Mouse (Mus musculus) induced T-regulatory cell, adult 2 months (primary cell): ENCODE data around the gene Pde6b.

Experiments
- DNase-seq: peaks from one replicate; pipeline ENCODE4 v3.0.0-alpha.2; 2012; ENCODE audit warnings: low read depth

The Pde6b gene

DNA sequence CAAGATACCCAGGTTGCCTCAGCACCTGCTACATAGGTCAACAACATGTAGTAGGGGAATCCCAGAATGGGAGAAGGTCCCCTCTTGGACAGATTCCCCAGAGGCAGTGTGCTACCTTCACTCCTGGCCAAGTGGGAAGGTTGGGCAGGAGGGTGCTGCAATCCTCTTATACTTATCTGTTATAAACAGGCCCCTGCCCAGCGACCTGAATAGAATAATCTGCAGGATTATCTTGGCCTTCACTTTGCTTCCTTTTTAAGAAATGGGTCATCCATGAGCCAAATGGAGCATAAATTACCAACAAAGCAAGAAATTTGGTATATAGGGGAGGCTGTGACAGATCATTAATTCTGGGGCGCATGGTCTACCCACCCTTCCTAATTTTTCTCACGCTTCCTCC is 1.6 kb downstream of the Pde6b start:
- DNase-seq: no peak

DNA sequence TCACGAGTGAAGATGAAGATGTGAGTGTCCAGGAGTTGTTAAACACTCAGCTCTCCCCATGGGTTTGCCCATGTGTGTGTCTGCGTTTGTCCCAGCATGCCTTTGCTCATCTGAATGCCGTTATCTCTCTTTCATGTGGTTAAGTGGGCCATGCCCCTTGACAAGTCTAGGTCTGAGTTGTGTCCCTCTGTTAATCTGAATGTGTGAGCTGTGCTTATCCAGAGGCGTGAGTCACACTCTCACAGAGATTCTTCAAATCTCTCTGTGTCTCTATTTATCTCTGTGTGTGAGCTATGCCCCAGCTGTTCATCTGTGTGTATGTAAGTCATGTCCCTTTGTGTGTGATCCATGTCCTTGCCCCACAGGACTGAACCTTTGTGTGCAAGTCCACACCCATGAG is 15.3 kb downstream of the Pde6b start:
- no peak for DNase-seq

DNA sequence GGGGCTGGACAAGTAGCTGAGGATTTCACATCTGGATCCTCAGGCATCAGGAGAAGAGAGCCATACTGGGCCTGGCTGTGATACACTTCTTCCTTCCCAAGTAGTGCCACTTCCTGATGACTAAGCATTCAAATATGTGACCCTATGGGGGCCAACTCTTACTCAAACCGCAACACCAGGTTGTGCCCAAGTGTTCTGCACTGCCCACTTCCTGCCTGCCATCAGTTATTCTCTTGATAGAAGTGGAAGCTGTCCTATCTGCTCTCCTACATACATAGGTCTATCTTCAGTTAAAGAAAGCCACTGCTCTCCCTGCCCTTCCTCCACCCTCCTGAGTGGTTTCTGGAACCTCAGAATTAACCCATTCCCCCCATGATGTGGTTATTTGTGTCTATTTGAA is 17.3 kb downstream of the Pde6b start:
- DNase-seq: peak; percentile 12

DNA sequence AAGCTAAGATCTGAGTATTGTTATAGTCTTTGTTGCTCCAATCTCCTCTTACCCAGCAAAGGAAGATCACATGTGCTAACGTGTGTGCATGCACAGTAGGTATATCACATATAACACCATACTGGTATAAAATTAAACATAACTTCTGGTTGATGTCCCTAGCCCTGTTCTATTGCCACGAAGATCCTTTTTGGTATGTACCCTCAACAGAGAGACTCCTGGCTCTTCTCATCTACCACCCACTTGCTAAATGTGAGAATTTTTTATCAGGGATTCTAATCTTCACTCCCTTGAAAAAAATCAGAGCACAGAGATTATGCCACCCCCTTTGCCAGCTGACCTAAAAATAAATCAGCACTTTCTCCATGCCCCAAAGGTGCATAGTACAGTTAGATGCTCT is 18.8 kb downstream of the Pde6b start:
- DNase-seq: no peak

DNA sequence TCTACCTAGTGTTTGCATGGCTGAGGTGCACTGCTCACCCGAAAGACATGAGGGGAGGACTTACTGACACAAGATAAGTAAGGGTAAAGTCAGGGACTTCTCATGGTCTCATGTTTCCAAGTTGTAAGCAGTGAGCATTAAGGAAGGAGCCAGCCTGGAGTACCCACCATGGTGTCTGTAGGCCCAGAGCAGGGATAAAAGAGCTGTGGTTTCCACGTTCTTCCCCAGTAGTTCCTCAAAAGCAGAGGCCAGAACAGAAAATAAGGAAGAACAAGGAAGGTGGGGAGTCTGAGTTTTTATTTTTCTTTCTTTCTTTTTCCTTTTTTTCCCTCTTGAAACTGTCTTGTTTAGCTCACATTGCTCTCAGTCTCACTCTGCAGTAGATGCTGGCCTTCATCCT is 26.5 kb downstream of the Pde6b start:
- DNase-seq: no peak

DNA sequence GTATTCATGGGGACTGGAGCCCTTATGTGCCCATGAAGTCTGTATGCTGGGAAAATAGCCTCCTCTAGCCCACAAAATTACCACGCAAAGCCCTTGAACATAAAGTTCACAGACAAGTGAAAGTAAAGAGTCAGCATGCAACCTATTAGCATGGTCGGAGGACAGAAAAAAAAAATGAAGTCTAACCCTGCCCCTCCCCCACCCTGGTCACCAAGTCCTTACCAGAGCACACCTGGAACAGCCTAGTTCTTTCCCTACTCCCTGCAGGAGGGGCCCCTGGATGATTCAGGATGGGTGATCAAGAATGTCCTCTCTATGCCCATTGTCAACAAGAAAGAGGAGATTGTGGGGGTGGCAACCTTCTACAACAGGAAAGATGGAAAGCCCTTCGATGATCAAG is 34.5 kb downstream of the Pde6b start:
- DNase-seq: no peak

DNA sequence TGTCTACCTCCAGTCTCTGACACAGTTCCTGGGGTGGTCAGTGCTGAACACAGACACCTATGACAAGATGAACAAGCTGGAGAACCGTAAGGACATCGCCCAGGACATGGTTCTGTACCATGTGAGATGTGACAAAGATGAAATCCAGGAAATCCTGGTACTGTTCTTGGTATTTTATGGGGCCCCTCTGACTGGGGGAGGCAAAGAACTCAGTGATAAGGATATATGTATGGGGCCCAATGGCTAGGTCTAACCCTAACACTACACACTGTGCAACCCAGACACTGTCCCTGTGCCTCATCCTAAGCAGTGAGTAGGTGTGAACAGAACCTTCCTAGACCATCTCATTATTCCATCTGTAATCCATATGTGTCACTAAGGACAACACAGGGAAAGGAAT is 35.2 kb downstream of the Pde6b start:
- DNase-seq: no peak

DNA sequence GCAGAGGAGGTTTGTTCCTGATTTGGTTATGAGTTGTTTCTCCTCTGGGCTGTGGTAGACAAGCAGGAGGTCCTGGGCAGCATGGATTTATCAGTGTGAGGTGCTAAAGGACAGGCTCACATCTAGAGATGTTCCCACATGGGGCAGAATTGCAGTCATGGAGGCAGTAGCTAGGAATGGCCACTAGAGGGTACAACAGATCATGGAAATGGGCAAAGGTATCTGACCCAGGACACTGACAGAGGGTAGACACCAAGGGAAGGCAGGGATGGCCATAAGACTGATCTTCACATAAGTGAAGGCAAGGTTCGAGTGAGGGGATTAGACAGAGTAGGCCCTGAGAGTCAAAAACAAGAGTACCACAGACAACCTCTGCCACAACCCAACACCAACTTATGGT is 39.0 kb downstream of the Pde6b start:
- peak; percentile 68 for DNase-seq

DNA sequence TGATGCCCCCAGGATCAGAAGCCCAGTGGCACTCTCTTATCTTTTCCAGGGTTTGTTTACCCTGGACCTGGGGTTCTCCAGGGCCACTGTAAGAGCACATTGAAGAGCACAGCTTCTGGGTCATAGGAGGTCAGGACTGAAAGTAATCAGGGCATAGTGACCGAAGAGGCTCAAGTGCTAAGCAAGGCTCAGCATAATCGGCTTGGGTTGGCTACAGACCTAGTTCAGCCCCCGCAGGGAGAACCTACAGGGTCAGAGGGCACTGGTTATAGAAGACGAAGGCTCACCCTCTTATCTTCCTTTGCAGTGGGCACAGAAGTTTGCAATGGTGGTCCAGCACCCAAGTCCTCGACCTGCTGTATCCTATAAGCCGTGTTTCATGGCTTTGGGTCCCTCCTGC is 43.0 kb downstream of the Pde6b start:
- DNase-seq: no peak

DNA sequence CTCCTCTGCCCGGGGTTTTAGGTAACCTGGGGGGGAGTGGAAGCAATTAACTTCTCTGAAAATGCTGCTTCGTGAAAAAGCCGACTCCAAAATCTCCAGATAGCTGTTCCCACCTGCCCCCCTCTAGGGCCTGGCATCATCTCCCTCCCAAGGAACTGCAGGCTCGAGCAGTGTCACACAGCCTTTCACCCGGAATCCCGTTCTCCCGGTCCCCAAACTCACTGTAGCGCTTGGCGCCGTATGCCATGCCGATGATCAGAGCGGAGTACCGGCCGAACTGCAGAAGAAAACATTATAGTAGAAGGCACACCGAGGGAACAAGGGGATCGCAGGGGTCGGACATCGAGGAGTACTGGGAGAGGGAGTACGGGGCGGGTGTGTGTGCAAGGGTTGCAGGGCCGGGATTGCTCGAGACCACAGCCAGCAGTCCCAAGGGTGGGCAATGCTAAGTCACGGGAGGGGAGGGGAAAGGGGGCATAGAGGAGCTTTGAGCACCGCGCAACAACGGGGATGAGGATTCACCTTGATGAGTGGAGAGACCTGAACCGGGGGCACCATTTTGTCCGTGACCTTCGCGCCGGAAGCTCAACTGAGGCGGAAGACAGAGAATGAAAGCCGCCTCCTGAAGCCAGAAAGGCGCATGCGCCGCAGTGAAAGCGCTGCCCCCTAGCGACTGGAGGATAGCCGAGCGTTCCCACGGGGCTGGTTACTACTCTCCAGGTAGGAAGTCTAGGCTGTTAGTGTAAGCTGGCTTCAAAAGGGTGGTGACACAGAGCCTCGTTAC is 45.8 kb downstream of the Pde6b start, which contains the start of gene Atp5k:
Gene Atp5k, minus strand, starts transcription at position 645 of the 784 bp plus-strand sequence.
- DNase-seq: peak; percentile 97

DNA sequence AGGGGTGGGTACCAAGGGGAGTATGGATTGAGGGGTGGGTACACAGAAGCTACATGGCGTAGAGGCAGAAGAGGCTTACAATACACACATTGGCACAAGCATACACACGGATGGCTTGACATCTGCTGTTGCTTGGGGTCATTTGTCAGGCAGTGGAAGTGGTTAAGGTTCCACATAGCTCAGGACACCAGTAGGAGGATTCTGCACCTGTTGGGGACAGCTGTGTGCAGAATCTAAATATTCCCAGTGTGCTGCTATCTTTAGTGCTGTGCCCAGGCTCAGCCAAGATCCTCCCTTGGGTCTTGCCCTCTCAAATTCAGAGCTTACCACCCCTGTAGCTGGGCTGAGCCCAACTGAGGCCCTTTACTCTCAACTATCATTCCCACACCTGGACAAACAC is 47.9 kb downstream of the Pde6b start:
- DNase-seq: no peak

DNA sequence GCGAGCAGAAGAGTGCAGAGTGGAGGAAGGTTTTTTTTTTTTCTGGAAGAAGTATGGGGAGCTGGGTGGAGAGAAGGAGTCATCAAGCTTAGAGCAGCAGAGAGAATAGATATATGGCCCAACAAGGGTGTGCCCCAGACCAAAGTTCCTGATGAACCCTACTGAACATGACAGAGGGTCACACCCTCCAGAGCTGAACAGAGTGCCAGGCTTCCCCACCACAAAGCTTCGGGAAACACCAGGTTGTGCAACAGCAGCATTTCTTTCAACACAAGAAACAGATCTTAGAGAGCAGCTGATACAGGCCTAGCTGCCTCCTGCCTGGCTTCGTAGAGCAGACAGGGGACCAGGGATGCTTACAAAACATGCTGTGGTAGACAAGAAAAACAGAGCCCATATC is 58.8 kb downstream of the Pde6b start:
- DNase-seq: no peak

DNA sequence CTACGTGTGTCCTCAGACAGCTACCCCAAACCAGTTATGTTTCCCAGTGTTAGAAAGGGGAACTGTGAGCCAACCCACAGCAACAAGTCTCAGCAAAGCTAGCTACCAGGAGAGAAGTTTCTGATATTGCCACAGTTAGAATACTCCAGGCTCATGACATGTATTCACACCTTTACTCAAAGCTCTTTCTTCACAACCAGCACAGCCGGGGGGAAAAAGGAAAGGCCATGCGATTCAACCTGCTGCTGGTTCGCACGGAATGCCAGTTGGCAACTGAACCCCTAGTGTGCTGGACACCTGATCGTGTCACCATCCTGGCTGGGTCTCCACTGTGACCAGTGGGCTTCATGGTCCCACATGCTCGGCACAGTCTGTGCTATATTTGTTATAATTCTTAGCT is 59.7 kb downstream of the Pde6b start:
- no peak for DNase-seq

DNA sequence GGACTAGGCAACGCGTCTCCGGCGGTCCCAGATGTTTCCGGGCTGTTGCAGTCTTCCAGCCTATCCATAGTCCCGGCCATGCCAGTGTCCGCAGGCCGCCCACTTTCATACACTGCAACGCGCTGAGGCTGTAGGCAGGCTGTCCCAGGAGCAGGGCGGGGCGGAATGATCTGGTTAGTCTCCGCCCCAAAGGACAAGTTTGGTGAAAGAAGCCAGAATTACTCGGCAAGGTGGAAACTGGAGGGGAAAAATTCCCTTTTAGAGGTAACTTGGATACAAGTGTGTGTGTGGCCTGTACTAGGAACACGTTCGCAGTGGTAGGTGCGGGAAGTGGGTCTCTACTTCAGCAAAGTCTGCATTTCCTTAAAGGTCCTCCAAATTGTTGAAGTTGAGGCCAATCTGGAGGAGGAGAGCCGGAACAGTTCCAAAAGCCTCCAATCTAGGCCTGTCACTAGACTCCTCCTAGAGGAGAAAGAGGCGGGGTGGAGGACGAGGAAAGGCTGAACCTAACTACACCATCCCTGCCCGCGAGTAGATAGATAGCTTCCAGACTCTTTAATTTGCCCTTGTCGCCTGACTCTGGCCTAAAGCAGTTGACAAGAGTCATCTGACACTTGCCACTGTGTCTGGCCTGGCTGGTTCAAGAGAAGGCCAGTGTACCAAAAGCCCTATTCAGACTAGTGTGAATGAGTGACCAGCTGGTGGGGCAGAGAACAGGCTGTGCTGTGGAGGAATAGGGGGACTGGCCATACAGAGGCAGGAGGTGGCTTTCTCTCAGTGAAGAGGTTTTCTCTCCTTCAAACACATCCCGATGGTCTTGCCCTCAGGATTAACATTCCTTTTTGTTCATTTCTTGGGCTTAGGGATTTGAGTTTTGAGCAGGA is 60.8 kb downstream of the Pde6b start, which contains the start of gene Mfsd7a:
Gene Mfsd7a, minus strand, starts transcription at position 107 of the 884 bp plus-strand sequence.
- no peak for DNase-seq

DNA sequence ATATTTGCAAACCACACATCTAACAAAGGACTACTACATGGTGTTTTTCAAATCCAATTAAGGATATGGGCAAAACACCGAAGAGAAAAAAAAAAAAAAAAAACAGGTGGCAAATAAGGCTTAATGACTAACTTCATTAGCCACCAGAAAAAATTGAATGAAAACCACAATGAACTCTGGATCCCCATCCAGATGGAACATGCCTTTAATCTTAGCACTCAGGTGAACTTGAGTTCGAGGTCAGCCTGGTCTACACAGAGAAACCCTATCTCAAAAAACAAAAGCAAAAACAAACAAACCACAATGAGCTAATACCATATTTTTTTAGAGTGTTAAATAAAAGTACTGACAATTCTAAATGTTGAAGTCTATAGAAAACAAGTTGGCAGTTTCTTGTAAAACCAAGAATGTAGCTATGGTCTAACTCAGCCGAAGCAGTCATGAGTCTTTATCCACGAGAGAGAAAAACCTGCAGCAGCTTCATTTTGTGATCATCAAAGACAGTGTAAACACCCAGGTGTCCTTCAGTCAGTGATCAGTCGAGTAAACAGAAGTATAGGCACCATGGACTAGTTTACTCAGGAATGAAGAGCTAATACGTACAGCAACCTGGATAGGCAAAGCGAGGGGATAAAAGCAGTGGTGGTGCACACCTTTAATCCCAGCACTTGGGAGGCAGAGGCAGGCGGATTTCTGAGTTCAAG is 62.8 kb downstream of the Pde6b start:
- no peak for DNase-seq

DNA sequence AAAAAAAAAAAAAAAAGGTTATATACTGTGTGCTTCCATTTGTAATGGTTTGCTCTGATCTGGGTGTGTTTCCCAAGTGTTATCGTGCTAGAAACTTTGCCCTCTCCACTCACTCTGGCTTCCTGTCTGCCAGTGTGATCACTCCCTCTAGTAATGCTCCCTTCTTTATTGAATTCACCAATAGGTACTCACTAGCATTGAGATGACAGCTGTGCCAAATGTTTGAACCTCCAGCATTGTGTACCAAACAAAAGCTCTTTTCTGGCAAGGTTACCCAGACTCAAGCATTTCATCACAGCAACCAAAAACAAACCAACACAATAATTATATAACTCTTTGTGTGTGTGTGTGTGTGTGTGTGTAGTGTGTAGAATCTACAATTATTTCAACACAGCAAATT is 63.4 kb downstream of the Pde6b start:
- no peak for DNase-seq

DNA sequence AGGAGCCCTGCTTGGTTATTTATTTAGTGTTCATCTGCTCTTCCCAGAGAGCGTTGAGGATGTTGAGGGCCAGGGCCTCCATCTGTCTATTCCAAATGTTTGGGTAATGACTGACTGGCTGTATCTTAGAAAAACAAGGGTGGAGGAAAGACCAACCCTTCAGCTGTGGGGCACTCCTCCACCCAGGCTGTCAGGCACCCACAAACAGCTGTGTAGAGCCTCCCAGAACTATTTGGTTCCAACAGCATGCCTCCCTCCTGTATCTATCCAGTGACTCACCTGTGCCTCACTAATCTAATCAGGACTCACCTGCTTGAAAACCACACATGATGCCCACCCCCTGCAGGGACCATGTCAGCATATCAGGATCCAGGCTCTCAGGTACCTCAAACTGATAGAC is 64.2 kb downstream of the Pde6b start:
- no peak for DNase-seq

DNA sequence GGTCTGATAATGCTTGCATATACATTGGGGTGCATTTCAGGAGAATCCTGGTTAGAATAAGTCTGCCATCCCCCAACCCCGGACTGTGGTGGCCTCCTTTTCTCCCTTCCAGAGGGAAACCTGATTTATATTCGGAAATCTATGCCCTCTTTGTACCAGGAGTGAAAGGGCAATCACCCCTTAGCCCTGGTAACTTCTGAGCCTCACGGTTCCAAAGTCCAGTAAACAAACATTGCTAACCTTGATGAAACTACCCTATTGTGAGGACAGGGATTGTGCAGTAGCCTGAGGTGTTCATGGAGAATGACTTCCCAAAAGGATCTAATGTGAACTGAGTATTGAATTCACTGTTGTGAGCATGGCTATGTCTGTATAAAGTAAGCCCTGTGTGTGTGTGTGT is 65.9 kb downstream of the Pde6b start:
- no peak for DNase-seq

DNA sequence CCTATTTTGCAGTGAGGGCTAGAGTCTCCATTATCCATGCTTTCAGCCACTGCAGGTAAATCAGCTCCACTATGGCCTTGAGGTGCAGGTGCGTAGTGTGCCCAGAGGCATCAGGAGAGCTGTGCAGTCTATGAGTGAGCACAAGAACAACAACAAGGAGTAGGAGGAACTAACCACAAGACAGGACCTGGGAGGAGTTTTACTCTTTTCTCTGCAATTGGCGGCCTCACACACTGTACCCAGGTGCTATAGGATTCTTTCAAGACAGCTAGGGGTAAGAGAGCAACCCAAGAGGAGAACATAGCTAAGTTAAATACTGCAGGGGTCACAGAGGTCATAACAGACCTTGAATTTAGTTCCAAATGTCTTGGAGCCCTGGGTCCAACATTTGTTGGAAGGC is 70.5 kb downstream of the Pde6b start:
- no peak for DNase-seq

DNA sequence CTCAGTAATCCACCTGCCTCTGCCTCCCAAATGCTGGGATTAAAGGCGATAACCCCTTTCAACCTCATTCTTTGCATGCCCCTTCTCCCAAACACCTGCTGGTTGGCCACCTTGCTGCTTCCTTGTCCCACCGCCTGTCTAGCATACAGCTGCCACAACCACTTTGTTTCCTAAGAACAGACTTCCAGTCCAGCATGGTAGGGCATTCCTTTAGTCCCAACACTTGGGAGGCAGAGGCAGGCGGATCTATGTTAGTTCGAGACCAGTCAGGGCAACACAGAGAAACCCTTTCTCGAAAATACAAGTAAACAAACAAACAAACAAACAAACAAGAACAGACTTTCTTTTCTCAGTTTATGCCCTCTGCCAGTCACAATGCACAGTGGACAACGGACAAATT is 72.3 kb downstream of the Pde6b start:
- no peak for DNase-seq

DNA sequence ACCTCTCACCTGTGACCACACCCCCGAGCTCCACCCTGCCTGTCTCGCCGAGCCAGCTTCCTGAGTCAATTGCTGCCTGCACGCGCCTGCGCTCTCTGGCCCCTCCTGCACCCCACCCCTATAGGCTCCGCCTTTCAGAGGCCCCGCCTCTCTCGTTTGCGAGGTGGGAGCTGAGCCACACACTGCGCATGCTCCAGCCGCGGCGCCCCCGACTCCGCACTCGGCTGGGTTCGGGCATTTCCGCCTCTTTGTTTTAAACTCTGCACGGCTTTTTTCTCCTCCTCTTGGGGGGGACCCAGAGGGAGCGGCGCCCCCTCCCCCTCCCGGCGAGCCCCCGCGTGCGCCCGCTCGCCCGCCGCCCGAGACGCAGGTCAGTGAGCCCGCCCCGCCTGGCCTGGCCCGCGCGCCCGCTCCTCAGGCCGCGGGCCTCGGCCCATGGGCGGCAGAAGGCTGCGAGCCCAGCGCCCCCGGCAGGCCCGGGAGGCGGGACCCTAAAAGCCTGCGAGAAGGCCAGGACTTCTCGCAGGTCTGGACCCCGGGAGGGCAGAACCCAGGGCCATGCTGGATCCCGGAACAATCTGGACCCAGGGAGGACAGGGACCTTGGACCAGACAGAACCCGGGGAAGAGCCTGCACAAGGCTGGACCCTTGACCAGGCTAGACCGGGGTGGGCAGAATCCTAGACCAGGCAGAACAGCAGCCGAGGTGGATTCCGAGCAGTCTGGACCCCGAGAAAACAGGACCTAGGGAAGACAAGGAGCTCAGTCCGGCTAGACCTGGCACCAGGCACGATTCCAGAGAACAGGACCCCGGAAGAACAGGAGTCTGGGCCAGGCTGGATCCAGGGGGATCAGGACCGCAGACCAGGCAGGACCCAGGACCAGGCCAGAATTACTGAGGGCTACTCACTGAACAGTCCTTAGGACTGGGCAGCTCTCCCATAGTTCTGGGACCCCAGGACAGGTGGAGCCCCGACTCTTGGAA is 73.2 kb downstream of the Pde6b start, which contains the start of gene Pcgf3:
Gene Pcgf3, plus strand, starts transcription at position 151 of the 984 bp plus-strand sequence.
- DNase-seq: peak; percentile 98
